Mouse (Mus musculus) lung, postnatal 14 days (tissue): Measurements from ENCODE around the gene Selenop.
"Not testable (repeated sequence)": the region's sequence is repeated elsewhere in the genome, so short reads cannot be mapped to it uniquely, and the experiment has no call there.

Experiments
- DNase-seq: peaks from one replicate; pipeline ENCODE4 v3.0.0; 2021

Gene Selenop

DNA sequence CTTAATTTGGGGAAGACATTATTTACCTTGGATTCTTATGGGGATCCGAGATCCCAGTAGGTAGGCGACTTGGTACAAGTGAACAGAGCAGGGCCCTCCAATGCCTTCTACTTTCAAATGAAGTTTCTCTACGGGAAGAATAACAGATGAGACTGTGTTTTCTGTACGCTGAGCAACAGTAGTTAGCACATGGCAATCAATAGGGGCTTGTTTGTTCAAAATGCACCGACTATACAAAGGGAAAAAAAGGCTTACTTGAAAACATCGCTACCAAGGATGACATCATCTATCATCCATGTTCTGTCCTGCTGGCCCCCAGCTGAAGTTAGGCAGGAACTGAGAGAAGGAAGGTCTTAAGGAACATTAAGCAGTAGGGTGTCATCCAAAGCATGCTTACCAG is at the start of gene Selenop:
Gene Selenop, plus strand, starts transcription at position 301 of the 400 bp plus-strand sequence.
- DNase-seq = no peak

GRCm38 (mm10) chr15:3218668-3219067 is 49.7 kb upstream of the Selenop start:
- DNase-seq = not testable (repeated sequence)

- no peak for DNase-seq
Observed at GRCm38 (mm10) chr15:3222803-3223437, 45.4 kb upstream of the Selenop start.

DNA sequence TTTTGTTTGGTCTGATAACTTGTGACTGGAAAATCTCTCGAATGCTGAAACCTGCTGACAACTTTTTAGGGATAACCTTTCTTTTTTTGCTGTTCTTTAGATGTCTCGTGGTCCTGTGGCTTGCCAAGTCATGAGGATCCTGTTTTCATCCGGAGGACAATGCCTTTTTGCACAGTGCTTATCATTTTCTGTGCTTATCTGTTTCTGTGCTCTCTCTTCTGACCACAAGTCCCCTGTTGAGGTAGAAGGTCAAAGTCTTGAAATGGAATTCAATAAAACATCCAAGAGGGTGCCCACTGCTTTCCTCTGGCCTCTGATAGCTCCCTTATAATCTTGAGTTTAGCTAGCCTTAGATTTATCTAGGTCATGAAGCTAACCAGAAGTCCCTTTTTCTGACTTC is 41.8 kb upstream of the Selenop start:
- DNase-seq = no peak

GRCm38 (mm10) chr15:3228185-3228584 is 40.2 kb upstream of the Selenop start:
- peak; percentile 33 for DNase-seq

GRCm38 (mm10) chr15:3228990-3229389 is 39.4 kb upstream of the Selenop start:
- no peak for DNase-seq

DNA sequence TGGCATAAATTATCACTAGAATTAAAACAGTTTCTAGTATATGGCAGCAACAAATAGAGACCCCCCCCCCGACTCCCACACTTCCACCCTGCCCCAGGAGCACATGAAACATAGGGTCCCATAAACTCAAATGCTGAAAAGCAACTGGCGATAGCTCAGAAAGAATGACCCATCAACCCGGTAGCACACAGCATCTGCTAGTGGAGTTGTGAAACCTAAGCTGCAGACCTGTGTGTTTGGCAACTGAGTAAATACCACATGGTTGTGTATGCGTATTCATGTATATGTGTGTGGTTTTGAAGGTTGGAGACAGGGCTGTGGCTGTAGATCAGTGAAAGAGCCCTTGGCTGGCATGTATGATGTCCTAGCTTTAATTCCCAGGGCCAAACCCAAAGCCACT is 37.3 kb upstream of the Selenop start:
- DNase-seq = no peak

DNA sequence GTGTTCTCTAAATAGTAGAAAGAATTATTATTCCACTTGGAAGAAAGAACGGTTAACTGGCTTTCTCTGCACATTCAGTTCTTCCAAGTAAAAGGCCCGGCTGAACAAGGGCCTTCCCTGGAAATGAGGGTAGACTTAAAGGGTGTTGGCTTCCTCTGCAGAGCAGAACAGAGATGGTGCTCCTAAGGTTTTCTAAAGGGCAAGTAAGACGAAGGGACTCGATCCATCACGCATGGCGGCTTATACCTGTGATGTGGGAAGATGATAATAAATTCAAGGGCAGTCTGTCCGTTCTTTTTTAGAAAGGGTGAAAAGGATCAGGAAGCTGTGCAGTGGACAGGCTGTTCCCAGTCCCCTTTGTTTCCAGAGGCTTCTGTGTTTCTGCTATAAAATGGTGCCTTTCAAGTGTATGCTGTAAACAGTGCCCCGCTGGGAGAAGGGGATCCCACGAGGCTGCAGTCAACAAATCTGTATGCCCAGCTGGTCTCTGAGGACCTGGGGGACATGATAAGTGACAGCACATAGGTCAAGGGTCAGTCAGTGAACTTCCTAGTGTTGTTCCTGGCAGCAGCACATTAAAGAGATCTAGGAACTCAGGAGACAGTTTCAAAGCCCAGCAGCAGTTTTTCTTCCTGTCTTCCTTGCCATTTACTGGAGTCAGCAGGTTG is 36.0 kb upstream of the Selenop start:
- DNase-seq = peak; percentile 14

DNA sequence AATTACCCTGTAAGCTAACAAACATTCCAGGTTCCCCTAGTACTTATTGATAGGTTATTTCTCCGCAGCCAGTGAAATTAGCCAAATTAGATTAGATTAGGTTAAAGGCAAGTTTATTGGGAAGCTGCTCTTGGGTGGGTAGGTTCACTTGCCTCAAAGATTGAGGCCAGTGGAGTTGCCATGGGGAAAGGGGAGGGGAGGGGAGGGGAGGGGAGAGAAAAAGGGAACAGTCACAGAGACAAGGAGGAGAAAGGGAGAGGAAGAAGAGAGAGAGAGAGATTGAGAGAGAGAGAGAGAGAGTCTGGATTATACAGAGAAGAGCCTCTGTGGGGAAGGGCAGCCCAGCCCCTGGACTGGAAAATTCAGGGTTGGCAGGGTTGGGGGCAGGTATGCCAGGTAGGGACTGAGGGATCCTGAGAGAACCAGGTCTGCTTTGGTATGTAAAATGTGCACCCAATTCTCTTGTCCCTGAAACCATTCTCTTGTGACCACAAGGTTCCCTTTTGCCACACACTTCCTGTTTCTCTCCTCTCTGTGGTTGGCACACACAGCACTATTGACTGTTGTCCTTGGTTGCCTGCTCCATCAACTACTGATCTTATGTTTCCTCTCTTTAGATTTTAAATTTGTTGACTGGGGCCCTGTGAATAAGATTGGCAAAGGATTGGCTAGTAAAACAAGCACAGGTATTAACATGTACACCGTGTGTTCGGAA is 34.4 kb upstream of the Selenop start:
- no peak for DNase-seq

DNA sequence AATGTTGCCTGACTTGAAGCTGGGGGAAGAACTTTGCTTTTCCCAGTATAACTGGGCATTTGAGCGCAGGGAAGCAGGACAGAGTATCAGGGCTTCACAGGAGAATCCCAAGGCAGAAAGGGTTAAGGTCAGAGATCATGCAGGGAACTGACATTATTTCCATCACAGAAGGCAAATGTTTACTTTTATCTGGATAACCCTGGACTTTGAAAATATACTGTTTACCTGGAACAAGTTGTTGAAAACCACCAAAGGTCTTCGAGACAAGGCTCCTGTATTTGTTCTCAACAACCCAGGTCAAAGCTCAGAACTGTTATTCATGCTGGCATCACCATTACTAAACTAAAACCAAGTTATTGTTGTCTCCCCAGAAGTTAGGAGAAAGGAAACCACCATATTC is 32.0 kb upstream of the Selenop start:
- DNase-seq = no peak

DNA sequence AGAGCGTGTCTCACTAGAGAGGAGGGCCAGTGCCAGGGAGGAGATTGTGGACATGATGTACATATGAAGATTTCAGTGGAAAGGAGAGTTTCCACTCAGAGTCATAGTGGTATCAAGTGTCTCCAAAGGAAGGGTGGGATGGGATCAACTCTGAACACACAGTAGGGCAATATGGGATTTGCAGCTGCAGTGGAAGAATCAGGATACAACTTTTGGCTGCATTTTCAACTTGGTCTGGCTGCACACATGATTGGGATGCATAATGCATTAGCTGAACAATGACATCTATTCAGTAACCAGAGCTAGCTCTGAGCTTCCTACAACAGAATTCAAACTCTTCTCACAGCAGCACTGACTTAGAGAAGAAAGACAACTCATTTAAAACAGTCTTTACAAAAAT is 30.4 kb upstream of the Selenop start:
- no peak for DNase-seq

- not testable (repeated sequence) for DNase-seq
Observed at GRCm38 (mm10) chr15:3245036-3245435, 23.3 kb upstream of the Selenop start.

DNA sequence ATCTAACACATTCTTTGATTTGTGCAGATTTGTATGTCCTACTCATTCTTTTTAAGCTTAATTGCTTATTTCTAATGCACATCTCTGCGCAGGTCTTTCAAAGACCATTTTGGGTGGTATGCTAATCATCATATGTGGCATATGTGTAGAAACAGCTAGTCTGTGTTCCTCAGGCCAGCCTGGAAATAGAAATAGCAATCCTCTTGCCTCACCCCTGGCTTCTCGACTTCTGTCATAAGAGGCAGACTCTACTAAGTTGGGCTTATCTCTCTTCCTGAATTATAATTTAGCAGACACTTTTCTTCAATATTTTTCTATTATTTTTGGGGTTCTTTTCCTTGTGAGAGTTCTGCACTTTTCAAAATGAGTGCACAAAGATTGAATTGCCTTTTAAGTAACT is 17.7 kb upstream of the Selenop start:
- DNase-seq = peak; percentile 30

- peak; percentile 26 for DNase-seq
Observed at GRCm38 (mm10) chr15:3251031-3251717, 17.2 kb upstream of the Selenop start.

DNA sequence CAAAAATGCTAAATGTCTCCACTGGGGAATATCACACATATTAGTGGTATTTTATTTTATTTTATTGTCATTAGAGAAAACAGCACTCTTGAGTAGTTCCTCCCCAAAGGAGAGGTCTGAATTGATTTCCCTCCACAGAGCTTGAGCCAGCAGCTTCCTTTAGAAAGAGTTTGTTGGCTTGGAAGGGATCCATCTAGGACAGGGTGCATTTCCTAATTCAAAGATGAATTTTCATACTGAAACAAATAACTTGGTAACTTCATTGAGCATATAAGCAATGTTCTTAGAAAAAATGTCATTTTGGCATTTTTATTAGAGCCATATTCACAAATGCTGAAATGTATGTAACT is 16.7 kb upstream of the Selenop start:
- no peak for DNase-seq

GRCm38 (mm10) chr15:3259025-3259424 is 9.3 kb upstream of the Selenop start:
- DNase-seq = no peak

DNA sequence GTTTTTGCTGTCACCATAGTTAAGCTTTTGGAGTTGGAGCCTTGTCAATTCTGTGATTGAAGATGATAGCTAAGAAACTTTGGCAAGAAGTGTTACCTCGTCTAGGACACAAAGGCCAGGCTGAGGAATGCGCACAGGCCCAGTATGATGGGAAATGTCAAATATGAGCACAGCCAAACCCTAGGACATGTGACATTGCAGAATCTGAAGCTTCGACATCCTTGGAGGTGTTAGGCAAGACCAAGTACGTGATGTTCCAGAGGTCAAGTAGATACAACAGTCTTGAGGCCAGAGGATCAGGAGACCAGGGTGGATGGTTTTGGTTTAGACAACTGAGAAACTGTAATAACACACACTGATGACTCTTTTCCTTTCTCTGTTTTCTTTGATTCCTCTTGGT is 8.0 kb upstream of the Selenop start:
- DNase-seq = no peak

GRCm38 (mm10) chr15:3262883-3263282 is 5.5 kb upstream of the Selenop start:
- DNase-seq = no peak

- no peak for DNase-seq
Observed at GRCm38 (mm10) chr15:3264293-3264692, 4.1 kb upstream of the Selenop start.

- DNase-seq = no peak
Observed at GRCm38 (mm10) chr15:3264828-3265227, 3.5 kb upstream of the Selenop start.

GRCm38 (mm10) chr15:3269496-3269895 is 1.1 kb downstream of the Selenop start:
- DNase-seq = no peak

GRCm38 (mm10) chr15:3269996-3270645 is 1.8 kb downstream of the Selenop start:
- no peak for DNase-seq

DNA sequence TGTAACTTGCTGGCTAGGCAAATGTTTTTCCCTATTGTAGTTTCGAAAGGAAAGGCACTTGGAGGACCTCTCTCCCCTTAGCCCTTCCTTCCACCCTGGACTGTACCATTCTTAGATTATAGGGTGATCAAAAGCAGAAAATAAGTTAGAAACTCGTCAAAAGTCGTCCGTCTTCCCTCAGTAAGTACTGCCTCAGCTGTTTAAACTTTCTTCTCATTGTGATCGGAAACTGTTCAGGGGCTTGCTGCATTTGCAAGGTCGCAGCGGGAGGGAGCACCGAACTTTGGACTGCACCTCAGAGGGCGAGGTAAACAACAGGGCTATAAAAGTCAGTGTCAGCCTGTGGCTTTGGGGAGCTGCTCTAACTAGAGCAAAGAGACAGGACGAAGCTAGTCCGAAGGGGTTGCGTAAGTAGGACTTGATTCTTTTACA is 2.3 kb downstream of the Selenop start:
- DNase-seq = peak; percentile 89
